Mouse (Mus musculus) thymus, postnatal 4 days (tissue): ENCODE results near the gene Inpp5k.

ENCODE experiments used
- DNase-seq: peaks from one replicate; pipeline ENCODE4 v3.0.0; 2021

The Inpp5k gene

DNA sequence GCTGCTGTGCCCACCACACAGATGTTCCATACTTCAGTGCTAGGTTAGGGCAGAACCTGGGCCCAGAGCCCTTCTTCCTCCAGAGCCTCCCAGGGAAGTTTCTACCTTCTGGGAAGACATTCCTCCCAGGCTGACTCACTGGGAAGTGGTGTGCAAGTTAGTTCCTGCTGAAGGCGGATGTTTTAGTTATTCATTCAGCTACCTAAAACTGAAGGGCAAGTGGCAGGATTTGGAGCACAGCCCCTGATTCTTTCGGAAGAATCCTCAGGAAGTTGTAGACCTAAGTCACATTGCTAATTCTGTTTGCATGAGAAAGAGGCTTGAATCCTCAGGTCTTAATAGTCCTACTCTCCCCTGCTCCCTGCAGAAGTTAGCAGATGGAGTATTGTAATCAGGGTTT, 9.4 kb upstream of the Inpp5k start:
- DNase-seq: no peak

GRCm38 (mm10) chr11:75622588-75623329, 8.0 kb upstream of the Inpp5k start:
- DNase-seq: peak; percentile 47

- DNase-seq: no peak
Observed at GRCm38 (mm10) chr11:75624102-75624554, 6.7 kb upstream of the Inpp5k start.

DNA sequence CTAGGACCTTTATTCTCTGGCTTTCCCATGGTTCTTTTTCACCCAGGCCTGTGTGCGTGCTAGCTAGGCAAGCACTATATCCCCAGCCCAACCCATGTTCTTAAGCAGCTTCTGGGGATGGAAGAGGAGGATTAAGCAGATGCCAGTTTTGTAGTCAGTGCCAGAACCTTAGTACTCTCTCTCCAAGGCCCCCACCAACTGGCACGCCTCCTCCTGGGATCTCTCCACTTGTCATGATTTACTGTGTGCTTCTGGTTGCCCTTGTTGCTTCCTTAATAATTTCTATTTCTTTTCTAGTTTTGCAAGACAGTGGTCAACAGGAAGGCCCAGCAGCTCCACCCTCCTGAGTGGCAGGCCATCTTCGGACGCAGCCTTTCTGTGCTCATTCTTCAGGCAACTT, 5.0 kb upstream of the Inpp5k start:
- no peak for DNase-seq

- DNase-seq: no peak
Observed at GRCm38 (mm10) chr11:75630098-75630497, 690 bp upstream of the Inpp5k start.

DNA sequence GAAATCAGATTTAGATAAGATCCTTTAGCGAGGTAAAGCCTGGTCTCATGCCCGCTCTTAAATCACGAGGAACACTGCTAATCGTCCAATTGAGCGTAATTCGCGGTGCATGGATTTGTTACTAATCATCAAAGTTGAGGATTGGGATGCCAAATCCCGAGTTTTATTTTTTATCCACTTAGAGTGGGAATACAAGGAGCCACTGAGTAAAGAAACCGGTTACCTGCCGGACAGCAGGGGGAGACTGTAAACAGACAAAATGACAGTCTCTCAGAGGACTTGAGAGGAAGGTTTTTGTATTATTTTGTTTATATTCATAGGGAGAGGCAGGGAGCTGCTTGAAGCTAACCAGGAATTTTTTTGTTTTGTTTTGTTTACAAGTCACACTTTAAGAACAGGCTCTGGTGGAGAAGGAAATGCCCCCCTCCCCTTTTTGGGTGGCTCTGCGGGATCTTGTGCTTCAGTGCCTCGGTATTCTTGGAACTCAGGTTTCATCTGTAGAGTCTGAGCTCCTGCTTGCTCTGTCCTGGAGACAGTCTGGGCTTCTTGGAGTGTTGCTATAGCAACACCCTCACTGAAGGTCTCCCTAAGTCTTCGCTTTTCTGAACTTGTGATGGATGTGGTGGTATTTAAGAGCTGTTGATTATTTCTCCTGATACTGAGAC, 905 bp downstream of the Inpp5k start:
- peak; percentile 48 for DNase-seq

DNA sequence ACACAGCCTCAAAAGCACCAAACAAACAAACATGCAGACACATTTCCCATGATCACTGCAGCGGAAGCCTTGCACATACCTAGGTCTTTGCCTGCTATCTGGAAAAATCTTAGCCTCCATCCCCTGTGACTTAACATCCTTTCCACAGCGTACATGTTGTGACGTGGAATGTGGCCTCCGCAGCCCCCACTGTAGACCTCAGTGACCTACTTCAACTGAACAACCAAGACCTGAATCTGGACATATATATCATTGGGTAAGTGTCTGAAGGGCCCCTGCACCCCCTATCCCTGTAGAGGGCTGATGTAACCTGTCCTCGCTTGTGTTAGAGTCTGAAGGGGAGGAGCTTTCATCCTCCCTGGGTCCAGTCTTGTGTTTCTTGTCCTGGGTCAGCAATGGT, 2.1 kb downstream of the Inpp5k start:
- no peak for DNase-seq

DNA sequence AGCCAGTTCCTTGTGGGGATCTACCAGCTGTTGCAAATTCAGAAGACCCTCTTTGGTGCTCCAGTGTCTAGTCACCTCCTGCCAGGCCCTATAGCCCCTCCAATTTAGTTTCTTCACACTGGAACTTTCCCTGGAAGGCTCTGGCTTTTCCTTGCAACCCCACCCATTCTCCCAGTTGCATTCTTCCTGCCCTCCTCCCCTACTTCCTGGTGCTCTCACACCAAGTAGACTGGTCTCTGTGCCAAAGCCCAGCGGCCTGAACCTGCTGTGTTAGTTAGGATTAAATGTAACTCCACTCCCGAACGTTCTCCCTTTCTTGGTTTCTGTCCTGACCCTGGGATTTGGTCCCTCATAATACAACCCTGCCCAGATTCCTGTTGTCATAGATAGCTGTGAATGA, 4.0 kb downstream of the Inpp5k start:
- DNase-seq: no peak

DNA sequence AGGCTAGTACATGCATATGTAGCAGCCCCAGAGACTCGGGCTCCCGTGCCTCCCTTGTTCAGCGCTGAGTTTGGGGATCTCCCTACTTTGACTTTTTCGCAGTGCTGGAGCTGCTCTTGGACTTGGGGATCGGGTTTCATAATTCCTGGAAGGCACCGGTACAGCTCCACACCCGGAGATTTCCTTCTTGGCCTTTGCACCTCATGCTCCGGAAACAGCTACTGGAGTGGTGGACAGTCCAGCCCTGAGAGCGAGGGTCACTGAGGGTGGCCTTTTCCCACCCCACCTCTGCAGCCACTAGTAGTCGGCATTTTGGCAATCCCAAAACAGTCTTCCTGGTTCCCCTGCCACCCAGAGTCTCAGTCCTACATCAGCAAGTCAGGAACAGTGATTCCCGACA, 4.5 kb downstream of the Inpp5k start:
- DNase-seq: no peak

DNA sequence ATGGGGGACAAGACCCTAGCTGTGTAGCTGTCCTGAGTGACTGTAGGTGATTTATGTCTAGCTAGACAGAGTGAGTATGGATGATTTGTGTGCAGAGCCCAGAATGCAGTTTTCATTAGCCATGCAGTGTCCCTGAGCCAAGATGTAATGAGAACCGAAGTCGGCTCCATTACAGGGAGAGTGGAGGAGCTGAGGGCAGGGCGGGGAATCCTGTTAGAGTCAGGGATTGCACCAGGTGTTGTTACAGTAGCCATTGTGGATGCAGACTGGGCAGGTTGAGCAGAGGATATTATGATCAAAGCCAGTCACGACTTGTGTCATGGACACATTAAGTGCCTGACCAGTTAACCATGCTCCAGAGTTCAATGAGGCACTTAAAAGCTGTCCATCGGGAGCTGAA, 12.5 kb downstream of the Inpp5k start:
- DNase-seq: no peak

GRCm38 (mm10) chr11:75644684-75645083, 13.9 kb downstream of the Inpp5k start:
- DNase-seq: peak; percentile 54

- DNase-seq: no peak
Observed at GRCm38 (mm10) chr11:75647681-75648211, 17.0 kb downstream of the Inpp5k start.

DNA sequence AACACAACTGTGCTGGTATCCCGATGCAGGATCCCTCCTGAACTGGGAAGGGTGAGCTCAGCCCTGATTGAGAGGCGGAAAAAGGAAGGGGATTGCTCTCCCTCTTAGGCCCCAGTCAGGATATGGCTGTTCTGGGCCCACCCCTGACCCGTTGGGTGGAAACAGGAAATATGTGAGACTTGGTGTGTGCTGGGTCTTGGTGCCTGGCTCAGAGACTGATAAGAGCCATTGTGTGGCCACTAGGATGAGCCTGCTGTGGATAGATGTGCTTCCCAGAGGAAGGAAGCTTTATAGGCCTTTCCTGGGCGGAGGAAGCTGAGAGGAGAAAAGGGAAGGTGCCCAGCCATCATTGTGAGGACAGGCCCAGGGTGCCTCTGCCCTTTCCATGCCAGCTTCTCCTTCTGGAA, 18.4 kb downstream of the Inpp5k start:
- DNase-seq: no peak

- DNase-seq: no peak
Observed at GRCm38 (mm10) chr11:75650311-75650710, 19.5 kb downstream of the Inpp5k start, which contains the start of gene Myo1c. Gene Myo1c, plus strand, starts transcription at chr11:75650504.

DNA sequence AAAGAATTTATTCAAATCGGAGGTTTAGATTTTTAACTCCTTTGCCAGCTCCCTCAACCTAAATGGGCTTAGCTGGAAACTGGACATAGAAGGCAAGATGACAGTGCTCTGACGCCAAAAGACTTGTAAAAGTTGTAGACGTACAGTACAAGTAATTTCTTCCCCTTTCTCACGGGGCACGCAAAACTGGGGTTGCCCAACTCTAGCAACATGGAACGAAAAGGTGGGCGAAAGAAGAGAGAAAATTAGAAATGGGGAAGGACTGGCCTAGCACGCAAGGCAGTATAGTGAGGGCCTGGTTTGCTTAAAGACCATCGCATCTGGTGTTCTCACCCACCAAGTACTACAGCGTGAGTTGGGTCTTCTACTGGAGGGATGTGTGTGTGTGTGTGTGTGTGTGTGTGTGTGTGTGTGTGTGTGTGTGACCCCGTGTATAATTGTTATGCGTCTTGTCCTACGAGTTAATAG, 20.2 kb downstream of the Inpp5k start:
- DNase-seq: no peak

DNA sequence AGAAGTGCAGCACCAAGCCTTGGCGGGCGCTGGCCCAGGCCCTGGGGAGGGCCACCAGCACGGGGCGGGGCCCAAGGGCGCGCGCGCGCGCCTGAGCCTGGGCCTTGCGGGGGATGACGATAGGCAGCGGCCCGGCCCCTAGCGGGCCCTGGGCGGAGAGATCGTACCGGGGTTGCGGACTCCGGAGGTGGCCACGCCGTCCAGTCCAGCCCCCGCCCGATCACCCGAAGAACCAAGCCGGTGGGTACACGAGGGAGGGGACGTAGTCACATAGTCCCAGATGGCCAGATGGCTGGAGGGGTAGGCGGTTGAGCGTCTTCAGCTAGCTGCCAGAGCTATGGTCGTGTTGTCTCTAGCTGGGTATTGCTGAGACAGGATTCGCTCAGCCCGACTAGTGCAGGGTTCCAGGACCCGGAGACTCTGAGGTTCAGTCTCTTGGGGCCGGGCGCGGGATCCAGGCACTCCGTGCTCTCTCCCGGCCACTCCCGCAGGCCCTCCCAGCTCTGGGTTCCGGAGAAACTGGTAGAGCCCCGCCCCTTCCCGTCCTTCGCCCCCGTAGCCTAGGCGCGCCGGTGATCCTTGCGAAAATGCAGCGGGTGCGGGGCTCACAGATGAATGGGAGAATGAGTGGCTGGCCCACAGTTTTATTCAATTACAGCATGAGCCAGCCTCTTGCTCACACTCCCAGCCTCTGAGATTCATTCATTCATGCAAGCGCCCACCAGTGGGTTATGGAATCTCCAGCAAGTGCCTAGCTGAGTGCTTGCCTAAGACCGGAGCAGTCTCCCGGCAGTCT, 20.8 kb downstream of the Inpp5k start:
- peak; percentile 77 for DNase-seq

- DNase-seq: peak; percentile 72
Observed at GRCm38 (mm10) chr11:75652222-75652941, 21.6 kb downstream of the Inpp5k start.

GRCm38 (mm10) chr11:75652942-75653684, 22.3 kb downstream of the Inpp5k start:
- peak; percentile 34 for DNase-seq

DNA sequence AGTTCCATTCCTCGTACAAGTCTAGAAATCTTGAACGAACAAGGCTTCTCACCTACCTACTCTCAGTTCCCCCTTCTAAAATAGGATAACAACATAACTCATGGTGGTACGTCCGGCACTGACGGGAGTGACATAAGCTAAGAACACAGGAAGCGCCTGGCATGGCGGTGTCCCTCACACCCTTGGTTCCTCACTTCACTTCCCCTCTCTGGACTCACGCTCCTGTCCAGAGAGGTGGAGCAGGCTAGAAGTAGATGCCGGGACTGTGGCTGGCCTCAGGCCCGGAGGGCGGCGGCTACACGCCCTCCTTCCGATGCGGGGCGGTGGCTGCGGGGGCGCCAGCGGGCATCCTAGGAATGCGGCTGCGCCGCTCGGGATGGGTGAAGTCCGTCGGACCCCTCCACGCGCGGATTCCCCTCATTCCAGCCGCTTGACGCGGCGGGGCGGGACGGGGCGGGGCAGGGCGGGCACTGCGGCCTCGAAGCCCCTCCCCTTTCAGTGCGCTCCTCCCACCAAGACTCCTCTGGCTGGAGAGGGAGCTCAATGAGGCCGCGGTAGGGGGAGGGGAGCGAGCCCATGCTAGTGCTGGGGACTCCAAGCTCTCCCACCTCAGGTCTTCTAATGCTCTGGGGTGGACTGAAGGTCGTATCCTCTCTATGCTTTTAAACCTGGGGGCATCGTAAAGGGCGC, 23.1 kb downstream of the Inpp5k start:
- DNase-seq: peak; percentile 86

DNA sequence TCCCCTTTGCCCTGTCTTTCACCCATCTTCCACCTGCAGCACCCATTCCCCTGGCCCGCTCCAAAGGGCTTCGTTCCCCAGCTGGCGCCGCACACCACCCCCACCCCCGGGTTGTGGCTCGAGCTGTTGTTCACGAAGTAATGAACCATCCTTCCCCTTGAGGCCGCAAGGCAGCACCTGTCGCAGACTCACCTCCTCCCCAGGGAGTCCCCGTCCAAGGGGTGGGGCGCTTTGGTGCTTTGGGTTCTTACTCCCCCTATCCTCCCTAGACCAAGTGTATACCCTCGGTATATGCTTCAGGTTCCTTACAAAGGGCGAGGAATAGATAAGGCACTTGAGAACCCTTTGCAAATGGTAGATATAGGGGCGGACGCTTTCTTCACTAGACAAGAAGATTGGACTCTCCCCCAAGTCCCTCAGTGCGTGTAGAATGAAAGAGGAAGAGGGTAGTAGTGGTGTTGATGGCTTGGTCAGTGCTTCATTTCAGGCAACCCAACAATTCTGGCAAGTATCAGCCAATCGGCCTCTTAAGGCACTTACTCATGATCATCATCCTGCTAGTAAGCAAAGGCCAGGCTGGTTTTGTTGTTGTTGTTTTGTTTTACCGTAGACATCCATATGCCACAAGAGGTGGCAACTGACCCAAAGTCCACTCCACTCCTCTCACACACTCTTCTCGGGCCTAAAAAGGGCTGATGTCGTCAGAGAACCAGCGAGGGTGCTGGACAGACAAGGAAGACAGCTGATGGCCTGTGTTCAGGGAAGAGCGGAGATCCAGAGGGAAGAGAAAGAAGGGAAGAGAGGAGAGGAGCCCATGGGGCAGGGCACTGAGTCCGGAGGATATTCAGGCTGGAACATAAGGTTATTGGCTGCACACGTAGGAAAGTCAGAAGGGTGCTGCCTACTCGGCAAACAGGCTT, 23.9 kb downstream of the Inpp5k start:
- DNase-seq: peak; percentile 75
